In genomic region chr10:42071404-42072024, GRCm38 (mm10) we compare ENCODE assay signal across 12 mouse cellular contexts. TPM values are rescaled to one million over a fixed set of nuclear protein-coding genes. Genes with fewer than 3 reads are reported as not detected.
DNase-seq lines count a peak whose midpoint lies in the region; ATAC-seq and TF ChIP-seq lines count a peak whose summit lies in the region.
"Had no signal": no experiment of that assay in that cellular context is flagged by ENCODE, and none has a peak within 500 bp of the region (broad histone marks: within the 10 kb centered on the region; RNA-seq: fewer than 3 reads in every experiment).

No protein-coding gene starts in this region.

- no peaks in the 10 kb centered on the region for H3K9me3 ChIP-seq in forebrain, embryonic 13.5 days (replicated peaks)
- no peaks in the 10 kb centered on the region for H3K9me3 ChIP-seq in liver, embryonic 14.5 days (ENCODE audit: control insufficient read depth, low read length)

- no peak overlapping the region for H3K4me3 ChIP-seq in forebrain, embryonic 13.5 days
- no peak overlapping the region for H3K4me3 ChIP-seq in liver, embryonic 14.5 days (ENCODE audit: insufficient read depth in 1 of 2, low read depth in 2 of 2, low read length in 2 of 2)

- TF ChIP-seq EP300 in liver, embryonic 14.5 days (IDR thresholded peaks at IDR 0.05; ENCODE audit: low read depth): no peak

- 0 out of 2 replicates have a peak, but pooled peaks cover 4% of the 10 kb centered on the region for H3K27me3 ChIP-seq in forebrain, embryonic 13.5 days
- H3K27me3 ChIP-seq in liver, embryonic 14.5 days (ENCODE audit: control insufficient read depth, insufficient read depth, low read length): no peaks in the 10 kb centered on the region

- 15% methylated on average over 8 of the region's 8 CpGs for WGBS in forebrain, embryonic 13.5 days
- 34% methylated on average over 8 of the region's 8 CpGs for WGBS in liver, embryonic 14.5 days (ENCODE audit: insufficient replicate concordance)

- no peak overlapping the region for H3K9ac ChIP-seq in forebrain, embryonic 13.5 days
- no peak overlapping the region for H3K9ac ChIP-seq in liver, embryonic 14.5 days (replicated peaks)
- H3K9ac ChIP-seq: lung, embryonic 14.5 days had no signal

- TF ChIP-seq CTCF in liver, embryonic 14.5 days (IDR thresholded peaks at IDR 0.05; ENCODE audit: low read depth): no peak

- H3K36me3 ChIP-seq in forebrain, embryonic 13.5 days (ENCODE audit: poor library complexity, severe bottlenecking): no peaks in the 10 kb centered on the region
- no peaks in the 10 kb centered on the region for H3K36me3 ChIP-seq in liver, embryonic 14.5 days (replicated peaks; ENCODE audit: control insufficient read depth, insufficient read depth, low read depth)
- H3K36me3 ChIP-seq: G1E had no signal

- DNase-seq in thymus, postnatal 0 days (ENCODE audit: low spot score): peak; percentile 20
- DNase-seq in thymus, postnatal 25 days: no peak
- no peak for DNase-seq in liver, embryonic 14.5 days (ENCODE audit: low read depth in 3 of 3, low spot score in 3 of 3)
- peak; percentile 72 for DNase-seq in retina, postnatal 1 day
- no peak for DNase-seq in urinary bladder, adult 2 months (ENCODE audit: low spot score)
- DNase-seq in gastrocnemius, adult 8-10 months (ENCODE audit: low spot score in 2 of 2): no peak
- no peak for DNase-seq in natural killer cell, adult 2 months (ENCODE audit: low spot score in 2 of 2)
- DNase-seq: cerebellum, postnatal 36 days; gastrocnemius, postnatal 25 days; lung, embryonic 14.5 days had no signal

- H3K27ac ChIP-seq in forebrain, embryonic 13.5 days: no peak overlapping the region; the same call in 1 of the 2 replicates
- no peak overlapping the region for H3K27ac ChIP-seq in liver, embryonic 14.5 days

- H3K4me2 ChIP-seq in forebrain, embryonic 13.5 days: peak overlapping the region; percentile 30
- no peak overlapping the region; the same call in 1 of the 2 replicates for H3K4me2 ChIP-seq in liver, embryonic 14.5 days (ENCODE audit: low read depth)
- H3K4me2 ChIP-seq: lung, embryonic 14.5 days had no signal

- H3K4me1 ChIP-seq in forebrain, embryonic 13.5 days: peaks cover 26% of the 10 kb centered on the region
- peaks cover 13 to 52% of the 10 kb centered on the region in 2 experiments for H3K4me1 ChIP-seq in liver, embryonic 14.5 days (replicated peaks; ENCODE audit: control insufficient read depth in 2 of 2, insufficient read depth in 2 of 2, low read length in 1 of 2)

- ATAC-seq in forebrain, embryonic 13.5 days: peak; percentile 78
- peak; percentile 46; the same call in 1 of the 2 replicates for ATAC-seq in liver, embryonic 14.5 days (ENCODE audit: insufficient read depth)

RNA-seq across cellular contexts. Expression of gene Armc2, which starts 53.3 kb away (rescaled TPM):
- 0.25 and 0.45 TPM in 2 replicates for polyA plus RNA-seq in thymus, postnatal 0 days (2015; fragmentation: Nextera tagmentation; extraction: Ambion mirVana)
- 7.3 and 7.4 TPM in 2 replicates for polyA plus RNA-seq in forebrain, embryonic 13.5 days (2015; fragmentation: Nextera tagmentation; extraction: Ambion mirVana)
- polyA plus RNA-seq in liver, embryonic 14.5 days (2012; rRNA removed): 0.10 and 0.12 TPM in 2 replicates
- 0.08 TPM in 1 of 2 replicates, not detected in the other for polyA plus RNA-seq in liver, embryonic 14.5 days (2014; fragmentation: Nextera tagmentation; extraction: Ambion mirVana)
- polyA plus RNA-seq in urinary bladder, adult 2 months (2012; rRNA removed): 1.8 and 1.9 TPM in 2 replicates
- total RNA-seq in gastrocnemius, adult 8-10 months (2022): under 1 TPM; 0.20 to 0.70 (median 0.41) TPM
- polyA plus RNA-seq: G1E had no signal

Comparison
In these comparisons a context has a peak if more than half of its experiments do, and no peak if none do; other contexts are left out.
1. DNase-seq: peak in thymus, postnatal 0 days (single experiment) and retina, postnatal 1 day (single experiment); none in thymus, postnatal 25 days (single experiment), liver, embryonic 14.5 days (0 of 3), urinary bladder, adult 2 months (single experiment), gastrocnemius, adult 8-10 months (0 of 2) and natural killer cell, adult 2 months (0 of 2).